Mouse (Mus musculus): ENCODE measurements around the gene Spata7. TPM values are rescaled to one million over a fixed set of nuclear protein-coding genes. Genes with fewer than 3 reads are reported as not detected.

The Spata7 gene
- total RNA-seq, 2 experiments from 2014 or later = 5.8 to 6.3 TPM

GRCm38 (mm10) chr12:98669864-98670263 lies 41.9 kb downstream of the Spata7 start:
- DNase-seq = peak in 1 of 2 experiments; percentile 16
- intact Hi-C loops (cut with DNase I) = no loop called here

DNA sequence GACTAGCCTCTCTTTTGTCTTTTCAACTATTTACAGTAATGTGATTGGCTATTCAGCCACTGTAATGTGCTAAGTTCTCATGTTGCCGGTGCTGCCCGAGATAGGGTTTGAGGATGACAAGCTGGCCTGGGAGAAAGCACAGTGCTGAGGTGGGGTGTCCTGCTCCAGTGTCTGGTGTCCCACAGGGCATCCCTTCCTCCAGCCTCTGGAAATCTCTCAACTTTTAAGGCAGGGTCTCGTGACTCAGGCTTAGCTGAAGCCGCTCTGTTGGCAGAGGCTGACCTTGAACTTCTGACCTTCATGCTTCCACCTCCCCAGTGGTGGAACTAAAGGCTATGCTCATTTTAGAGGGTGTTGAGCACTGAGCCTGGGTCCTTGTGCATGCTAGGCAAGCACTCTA lies 42.5 kb downstream of the Spata7 start:
- intact Hi-C loops (cut with DNase I) = no loop called here

DNA sequence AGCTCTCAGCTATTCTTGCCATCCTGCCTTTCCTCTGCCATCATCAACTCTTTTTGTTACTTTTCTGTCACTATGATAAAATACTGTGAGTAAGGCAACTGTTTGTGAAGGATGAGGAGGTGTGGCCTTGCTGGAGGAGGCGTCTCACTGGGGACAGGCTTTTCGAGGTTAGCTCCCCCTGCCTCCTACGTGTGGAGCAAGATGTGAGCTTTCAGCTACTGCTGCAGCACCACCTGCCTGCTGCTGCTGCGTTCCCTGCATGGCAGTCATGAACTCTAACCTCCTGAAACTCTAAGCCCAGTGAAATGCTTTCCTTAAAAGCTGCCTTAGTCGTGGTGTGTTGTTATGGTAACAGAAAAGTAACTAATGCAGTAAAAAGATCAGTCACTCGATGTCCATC lies 45.9 kb downstream of the Spata7 start:
- intact Hi-C loops (cut with DNase I) = loop anchor here (2.0 kb wide), 1 partner anchor 211 kb away; no protein-coding TSS in a partner anchor
- DNase-seq = no peak

More for the DNA sequence above, 42.5 kb downstream of the Spata7 start:
- DNase-seq = no peak

- intact Hi-C loops (cut with DNase I) = loop anchor here (2.0 kb wide), 1 partner anchor 210 kb away; no protein-coding TSS in a partner anchor
- DNase-seq = peak; percentile 80 to 82
Observed at GRCm38 (mm10) chr12:98674627-98675143, 46.7 kb downstream of the Spata7 start.

GRCm38 (mm10) chr12:98676861-98677260 lies 48.9 kb downstream of the Spata7 start:
- DNase-seq = no peak
- intact Hi-C loops (cut with DNase I) = no loop called here

DNA sequence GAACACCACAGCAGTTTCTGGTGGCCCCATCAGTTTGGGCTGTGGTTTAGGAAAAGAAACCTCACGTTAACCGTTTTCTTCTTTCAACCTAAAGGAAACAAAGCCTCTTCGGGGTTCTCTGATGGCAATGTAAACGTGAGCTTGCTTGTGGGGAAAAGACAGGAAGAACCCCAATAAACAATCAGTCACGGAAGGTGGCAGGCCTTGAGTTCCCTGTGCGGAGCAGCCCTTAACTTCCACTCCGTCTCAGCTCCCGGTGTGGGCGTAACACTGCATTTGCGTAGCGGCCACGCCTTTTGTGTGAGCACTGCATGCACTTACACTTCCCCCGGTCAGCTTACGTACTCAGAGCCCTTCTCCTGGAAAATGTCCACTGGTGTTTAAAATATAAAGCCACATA lies 49.4 kb downstream of the Spata7 start:
- DNase-seq = no peak
- intact Hi-C loops (cut with DNase I) = no loop called here

GRCm38 (mm10) chr12:98679906-98680305 lies 51.9 kb downstream of the Spata7 start:
- intact Hi-C loops (cut with DNase I) = no loop called here
- DNase-seq = no peak

DNA sequence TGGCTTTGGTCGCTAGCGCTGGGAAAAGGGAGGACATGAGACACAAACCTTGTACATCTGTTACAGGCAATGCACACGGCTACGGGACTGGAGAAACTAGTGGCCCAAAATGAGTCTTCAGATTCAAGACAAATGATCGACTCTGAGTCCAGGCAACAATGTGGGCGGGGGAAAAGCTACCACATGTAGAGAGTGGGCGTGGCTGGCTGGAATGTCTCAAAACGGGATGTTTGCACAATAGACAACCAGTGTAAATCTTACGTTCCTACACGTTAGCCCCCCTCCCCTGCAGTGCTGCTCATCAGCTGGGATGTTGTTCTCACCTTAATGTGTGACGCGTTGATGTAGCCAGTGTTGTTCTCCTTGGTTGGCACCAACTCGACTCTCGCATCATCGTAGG lies 54.2 kb downstream of the Spata7 start:
- DNase-seq = no peak
- intact Hi-C loops (cut with DNase I) = no loop called here

DNA sequence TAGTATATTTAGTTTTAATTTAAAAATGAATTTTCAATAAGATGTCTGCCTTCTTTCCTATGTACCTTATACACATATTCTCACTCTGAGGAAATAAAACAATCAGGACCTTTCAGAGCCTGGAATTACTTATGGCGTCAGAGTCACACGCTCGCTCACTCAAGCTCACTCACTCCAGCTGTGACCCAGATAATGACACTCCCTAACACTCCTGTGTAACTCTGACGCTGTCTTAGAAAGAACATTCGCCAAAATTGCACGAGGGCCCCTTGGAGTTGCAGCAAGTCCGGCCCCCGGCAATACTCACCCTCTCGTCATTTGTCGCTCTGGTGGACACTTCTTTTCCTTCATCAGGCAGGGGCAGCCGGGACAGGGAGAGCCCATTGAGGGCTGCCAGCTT lies 55.2 kb downstream of the Spata7 start:
- intact Hi-C loops (cut with DNase I) = no loop called here
- DNase-seq = no peak

DNA sequence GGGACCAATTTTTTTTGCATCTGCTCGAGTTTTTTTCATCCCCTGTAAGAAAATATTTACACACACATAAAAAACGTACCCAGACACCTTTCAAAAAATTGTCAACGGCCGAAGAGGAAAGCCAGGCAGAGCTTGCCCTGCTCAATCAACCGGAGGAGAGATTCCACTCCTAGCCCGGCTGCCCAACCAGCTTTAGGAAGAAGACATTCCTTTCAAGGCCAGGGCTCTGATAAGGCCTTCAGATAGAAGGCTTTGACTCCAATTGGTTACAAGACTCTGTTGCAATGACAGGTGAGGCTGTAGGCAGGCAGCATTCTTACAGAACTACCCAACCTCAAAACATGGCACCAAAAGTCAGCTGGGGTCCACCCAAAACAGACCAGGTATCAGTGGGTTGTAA lies 55.6 kb downstream of the Spata7 start:
- DNase-seq = no peak
- intact Hi-C loops (cut with DNase I) = no loop called here

DNA sequence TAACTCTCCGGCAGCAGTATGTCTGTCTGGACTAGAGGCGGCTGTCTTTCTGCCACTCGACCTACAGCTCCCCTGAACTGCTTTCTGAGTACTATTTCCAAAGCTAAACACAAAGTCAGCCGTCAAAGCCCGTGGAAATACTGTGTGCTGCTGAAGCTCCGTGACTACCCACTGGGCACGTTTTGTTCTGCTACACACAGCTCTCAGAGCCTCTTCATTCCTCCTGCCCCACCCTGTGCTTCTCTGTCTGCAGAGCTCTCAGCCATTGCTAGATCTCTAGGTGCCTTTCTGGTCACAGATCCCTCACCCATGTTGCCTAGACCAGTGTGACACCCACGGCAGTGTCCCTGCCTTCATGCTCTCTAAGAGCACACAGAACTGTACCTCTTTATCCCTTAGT lies 62.3 kb downstream of the Spata7 start:
- DNase-seq = no peak
- intact Hi-C loops (cut with DNase I) = no loop called here

DNA sequence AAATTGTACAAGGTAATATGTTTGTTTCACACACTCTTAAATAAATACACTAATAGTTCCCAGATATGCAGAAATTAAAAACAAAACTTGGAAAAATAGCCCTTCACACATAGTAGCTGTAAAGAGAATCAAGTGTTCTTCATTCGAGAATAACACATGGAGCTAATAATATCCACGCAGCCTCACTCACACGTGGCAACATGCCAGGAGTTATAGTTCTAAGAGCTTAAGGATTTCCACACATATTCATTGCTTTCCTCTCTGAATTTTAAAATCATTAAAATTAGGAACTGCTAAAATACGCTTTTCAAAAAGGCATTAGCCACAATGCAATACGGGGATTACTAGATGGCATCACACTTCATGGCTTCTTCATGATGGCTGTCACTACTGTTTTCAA lies 69.2 kb downstream of the Spata7 start:
- no peak for DNase-seq
- intact Hi-C loops (cut with DNase I) = no loop called here

DNA sequence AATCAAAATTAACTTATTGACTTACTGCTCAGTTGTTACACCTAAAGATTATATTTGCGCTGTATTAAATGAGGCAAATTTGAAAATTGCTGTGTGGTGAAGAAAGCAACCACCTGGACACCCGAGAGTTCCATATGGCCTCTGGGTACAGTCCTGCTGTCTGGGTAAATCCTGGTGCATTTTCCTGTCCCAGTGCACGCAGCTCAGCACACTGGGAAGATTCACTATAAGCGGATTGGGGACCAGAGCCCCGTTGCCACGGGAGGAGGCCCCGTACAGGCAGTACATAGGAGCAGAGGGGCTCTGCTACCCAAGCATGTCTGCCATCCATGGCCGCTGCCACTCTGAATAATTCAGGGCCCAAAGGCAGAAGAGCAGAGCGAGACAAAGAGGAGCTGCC lies 73.6 kb downstream of the Spata7 start:
- no peak for DNase-seq
- intact Hi-C loops (cut with DNase I) = no loop called here

GRCm38 (mm10) chr12:98703554-98703953 lies 75.6 kb downstream of the Spata7 start:
- no peak for DNase-seq
- intact Hi-C loops (cut with DNase I) = no loop called here

DNA sequence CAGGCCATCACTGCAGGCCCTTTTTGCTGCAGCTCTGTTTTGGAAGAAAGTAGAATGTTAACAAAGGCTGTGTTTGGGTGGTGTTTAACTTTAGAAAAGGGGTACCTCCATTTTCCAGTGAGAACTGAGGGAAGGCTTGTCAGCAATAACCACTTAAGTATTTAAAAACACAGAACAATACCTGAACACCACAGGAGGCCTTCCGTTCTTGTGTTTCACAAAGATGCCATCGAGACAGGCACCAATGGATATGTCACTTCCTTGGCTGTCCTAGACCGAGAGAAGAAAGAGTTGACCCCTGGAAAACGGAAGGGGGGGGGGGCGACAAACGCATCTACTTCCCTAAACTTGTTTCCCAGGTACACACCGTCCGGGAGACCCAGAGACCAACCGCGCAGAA lies 76.0 kb downstream of the Spata7 start:
- no peak for DNase-seq
- intact Hi-C loops (cut with DNase I) = no loop called here

DNA sequence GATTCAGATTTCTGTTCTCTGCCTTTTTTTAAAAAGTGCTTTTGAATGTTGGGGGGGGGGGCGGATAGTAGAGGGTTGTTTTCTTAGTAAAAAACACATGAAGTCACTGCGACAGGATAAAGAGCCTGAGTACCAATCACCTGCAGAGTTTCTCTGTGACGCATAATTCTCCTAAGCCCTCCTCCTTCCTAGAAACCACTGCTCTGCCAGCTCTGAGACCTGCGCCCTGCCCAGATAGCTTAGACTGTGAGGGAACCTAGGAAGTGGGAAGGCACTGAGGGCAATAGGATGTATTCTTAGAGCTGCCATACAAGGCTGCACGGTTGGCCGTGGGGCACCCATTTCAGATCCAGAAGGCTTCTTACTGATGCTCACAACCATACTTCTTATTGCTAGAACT lies 84.9 kb downstream of the Spata7 start:
- intact Hi-C loops (cut with DNase I) = no loop called here
- no peak for DNase-seq

DNA sequence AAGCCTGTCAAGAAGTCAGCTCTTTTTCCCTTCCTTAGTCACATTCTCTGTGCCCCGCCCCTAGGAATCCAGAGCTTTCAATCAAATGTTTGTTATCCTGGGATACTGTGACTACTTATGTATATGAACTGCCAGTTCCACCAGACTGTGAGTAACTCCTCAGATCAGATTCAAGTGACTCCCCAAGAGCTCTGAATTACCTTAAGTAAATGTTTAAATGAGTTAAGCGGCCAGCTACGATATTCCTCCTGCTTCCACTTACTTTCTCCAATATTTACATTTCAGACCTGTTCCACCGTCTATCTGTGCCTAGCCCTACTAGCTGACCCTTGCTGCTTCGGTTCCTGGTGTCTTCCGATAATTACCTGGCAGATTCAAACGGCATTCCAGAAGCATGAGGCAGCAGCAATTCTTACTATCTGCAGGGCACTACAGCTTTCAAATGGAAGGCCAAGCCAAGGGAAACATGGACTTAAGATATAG lies 85.7 kb downstream of the Spata7 start:
- intact Hi-C loops (cut with DNase I) = no loop called here
- DNase-seq = no peak

GRCm38 (mm10) chr12:98714757-98715156 lies 86.8 kb downstream of the Spata7 start:
- intact Hi-C loops (cut with DNase I) = no loop called here
- DNase-seq = no peak

GRCm38 (mm10) chr12:98716142-98716541 lies 88.2 kb downstream of the Spata7 start:
- DNase-seq = no peak
- intact Hi-C loops (cut with DNase I) = no loop called here

Data from heart, postnatal 36 days (tissue).